Mouse (Mus musculus): ENCODE measurements around the gene Myb. TPM values are rescaled to one million over a fixed set of nuclear protein-coding genes. Genes with fewer than 3 reads are reported as not detected.

Myb gene
- polyA plus RNA-seq, 1 experiment = 0.75 TPM

DNA sequence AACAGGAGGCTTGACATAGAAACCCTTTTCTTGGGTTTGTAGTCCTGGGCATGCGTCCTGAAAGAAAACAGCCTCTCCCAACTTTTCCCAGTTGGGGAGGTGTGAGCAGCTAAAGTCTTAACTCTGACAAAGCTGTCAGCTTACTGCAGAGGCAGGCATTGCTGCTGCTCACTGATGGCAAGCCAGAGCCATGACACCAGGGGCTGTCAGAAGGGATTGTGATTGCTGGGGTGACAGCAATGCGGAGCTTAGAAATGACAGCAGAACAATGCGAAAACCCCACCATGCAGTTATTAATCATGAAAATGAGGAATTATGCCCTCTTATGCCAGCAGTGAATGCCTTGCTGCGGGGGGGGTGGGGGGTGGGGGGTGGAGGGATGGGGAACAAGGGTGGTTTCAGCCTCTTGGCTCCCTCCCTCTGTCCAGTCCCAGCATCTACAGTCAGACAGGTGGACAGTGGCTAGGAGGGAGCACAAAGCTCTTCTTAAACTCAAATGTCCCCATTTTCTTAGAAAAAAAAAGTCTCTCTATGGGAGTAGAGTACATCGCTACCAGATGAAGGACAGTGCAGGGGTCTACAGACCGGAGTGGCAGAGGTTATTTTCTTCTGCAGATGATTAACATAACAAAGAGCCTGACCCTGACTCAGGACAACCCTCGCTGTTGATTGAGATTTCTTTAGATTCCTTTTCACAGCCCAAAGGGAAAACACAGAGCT lies 51.3 kb downstream of the Myb start:
- no peak overlapping the region for H3K27ac ChIP-seq (ENCODE audit: insufficient read depth, low read length)
- no peaks in the 10 kb centered on the region for H3K4me1 ChIP-seq (ENCODE audit: control insufficient read depth, insufficient read depth, low read length)
- TF ChIP-seq POLR2A (IDR thresholded peaks at IDR 0.05; ENCODE audit: borderline replicate concordance, insufficient read depth, low read length) = no peak
- TF ChIP-seq CTCF (IDR thresholded peaks at IDR 0.05; ENCODE audit: borderline replicate concordance, insufficient read depth, low read depth, low read length) = no peak
- WGBS = 12% methylated on average over 7 of the region's 7 CpGs
- no peak overlapping the region for H3K4me3 ChIP-seq (replicated peaks; ENCODE audit: insufficient read depth, low read depth, low read length)
- no peak for DNase-seq
- H3K27me3 ChIP-seq (ENCODE audit: control insufficient read depth, insufficient read depth, low read length) = no peaks in the 10 kb centered on the region

DNA sequence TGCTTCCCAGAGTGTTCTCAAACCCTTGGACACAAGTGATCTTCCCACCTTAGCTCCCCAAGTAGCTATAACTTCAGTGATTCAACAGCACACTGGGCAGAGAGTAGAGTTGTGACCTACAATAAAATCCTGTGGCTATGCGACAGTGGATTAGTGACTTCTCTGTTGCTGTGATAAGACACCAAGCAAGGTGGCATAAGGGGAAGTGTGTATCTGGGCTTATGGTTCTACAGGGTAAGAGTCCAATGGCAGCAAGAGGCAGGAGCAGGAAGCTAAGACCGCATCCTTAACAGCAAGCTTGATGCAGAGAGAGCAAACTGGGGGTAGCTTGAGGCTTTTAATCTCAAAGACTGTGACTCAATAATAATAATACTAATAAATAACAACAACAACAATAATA lies 52.0 kb downstream of the Myb start:
- DNase-seq = no peak
- Histone ChIP-seq H3K4me3 (replicated peaks; ENCODE audit: insufficient read depth, low read depth, low read length) (no peak overlapping the region), H3K4me1 (ENCODE audit: control insufficient read depth, insufficient read depth, low read length) (no peaks in the 10 kb centered on the region), H3K27me3 (ENCODE audit: control insufficient read depth, insufficient read depth, low read length) (no peaks in the 10 kb centered on the region), H3K27ac (ENCODE audit: insufficient read depth, low read length) (no peak overlapping the region)
- 83% methylated on average over 2 of the region's 2 CpGs for WGBS
- no peak for TF ChIP-seq CTCF (IDR thresholded peaks at IDR 0.05; ENCODE audit: borderline replicate concordance, insufficient read depth, low read depth, low read length)
- no peak for TF ChIP-seq POLR2A (IDR thresholded peaks at IDR 0.05; ENCODE audit: borderline replicate concordance, insufficient read depth, low read length)

DNA sequence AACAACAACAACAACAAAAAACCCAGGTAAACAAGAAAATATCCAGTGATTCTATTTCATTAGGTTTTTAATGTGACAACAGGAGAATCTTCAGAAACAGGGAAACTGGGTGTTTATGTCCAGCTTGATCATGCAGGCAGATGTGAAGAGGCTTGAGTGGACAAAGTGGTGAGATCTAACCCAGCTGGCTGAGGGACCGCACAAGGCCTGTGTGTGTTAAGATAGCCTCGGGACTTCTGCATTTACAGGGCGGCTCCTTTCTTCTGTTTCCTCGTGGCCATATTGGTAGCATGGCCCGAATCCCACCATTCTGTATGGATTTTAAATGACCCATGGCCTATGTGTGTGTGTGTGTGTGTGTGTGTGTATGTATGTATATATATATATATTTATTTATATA lies 52.6 kb downstream of the Myb start:
- H3K27me3 ChIP-seq (ENCODE audit: control insufficient read depth, insufficient read depth, low read length) = no peaks in the 10 kb centered on the region
- DNase-seq = no peak
- 91% methylated on average over 5 of the region's 5 CpGs for WGBS
- TF ChIP-seq CTCF (IDR thresholded peaks at IDR 0.05; ENCODE audit: borderline replicate concordance, insufficient read depth, low read depth, low read length) (no peak), POLR2A (IDR thresholded peaks at IDR 0.05; ENCODE audit: borderline replicate concordance, insufficient read depth, low read length) (no peak)
- no peak overlapping the region for H3K4me3 ChIP-seq (replicated peaks; ENCODE audit: insufficient read depth, low read depth, low read length)
- H3K4me1 ChIP-seq (ENCODE audit: control insufficient read depth, insufficient read depth, low read length) = no peaks in the 10 kb centered on the region
- H3K27ac ChIP-seq (ENCODE audit: insufficient read depth, low read length) = no peak overlapping the region

DNA sequence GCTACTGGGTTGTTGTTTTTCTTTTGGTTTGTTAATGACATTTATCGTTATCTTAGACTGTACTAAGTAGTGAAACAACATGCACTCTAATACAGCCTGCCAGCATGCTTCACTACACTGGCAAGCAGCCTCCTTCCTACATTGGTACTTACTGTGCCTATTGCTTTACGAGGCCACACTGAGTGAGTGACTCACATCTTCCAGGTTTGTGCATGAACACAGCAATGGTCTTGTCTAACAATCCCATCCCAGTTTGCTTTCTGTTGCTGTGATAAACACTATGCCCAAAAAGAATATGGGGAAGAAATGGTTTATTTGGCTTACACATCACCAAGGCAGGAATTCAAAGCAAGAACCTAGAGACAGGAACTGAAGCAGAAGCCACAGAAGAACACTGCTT lies 55.6 kb downstream of the Myb start:
- Histone ChIP-seq H3K4me3 (replicated peaks; ENCODE audit: insufficient read depth, low read depth, low read length) (no peak overlapping the region), H3K27me3 (ENCODE audit: control insufficient read depth, insufficient read depth, low read length) (no peaks in the 10 kb centered on the region), H3K4me1 (ENCODE audit: control insufficient read depth, insufficient read depth, low read length) (no peaks in the 10 kb centered on the region), H3K27ac (ENCODE audit: insufficient read depth, low read length) (no peak overlapping the region)
- 58% methylated on average over 2 of the region's 2 CpGs for WGBS
- no peak for TF ChIP-seq CTCF (IDR thresholded peaks at IDR 0.05; ENCODE audit: borderline replicate concordance, insufficient read depth, low read depth, low read length)
- no peak for TF ChIP-seq POLR2A (IDR thresholded peaks at IDR 0.05; ENCODE audit: borderline replicate concordance, insufficient read depth, low read length)
- DNase-seq = no peak

DNA sequence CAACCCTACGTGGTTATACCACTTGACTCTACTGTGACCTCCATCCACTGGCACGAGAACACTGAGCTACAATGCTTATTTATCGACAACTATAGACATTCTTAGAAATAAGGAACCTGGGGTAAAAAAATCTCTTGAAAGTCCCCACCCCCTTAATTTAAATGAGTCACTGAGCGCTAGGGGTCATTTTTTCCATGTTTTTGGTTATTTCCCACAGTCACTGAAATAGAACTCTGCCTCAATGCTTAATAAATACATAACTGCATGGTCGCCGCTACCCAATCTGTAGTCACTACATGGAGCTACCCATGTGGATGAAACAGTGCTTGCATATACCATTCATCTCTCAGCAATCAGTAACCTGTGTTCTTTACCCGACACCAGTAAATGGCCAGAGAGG lies 58.1 kb downstream of the Myb start:
- Histone ChIP-seq H3K27ac (ENCODE audit: insufficient read depth, low read length) (no peak overlapping the region), H3K27me3 (ENCODE audit: control insufficient read depth, insufficient read depth, low read length) (no peaks in the 10 kb centered on the region), H3K4me3 (replicated peaks; ENCODE audit: insufficient read depth, low read depth, low read length) (no peak overlapping the region), H3K4me1 (ENCODE audit: control insufficient read depth, insufficient read depth, low read length) (no peaks in the 10 kb centered on the region)
- no peak for DNase-seq
- WGBS = 88% methylated on average over 7 of the region's 7 CpGs
- TF ChIP-seq POLR2A (IDR thresholded peaks at IDR 0.05; ENCODE audit: borderline replicate concordance, insufficient read depth, low read length) = no peak
- no peak for TF ChIP-seq CTCF (IDR thresholded peaks at IDR 0.05; ENCODE audit: borderline replicate concordance, insufficient read depth, low read depth, low read length)

DNA sequence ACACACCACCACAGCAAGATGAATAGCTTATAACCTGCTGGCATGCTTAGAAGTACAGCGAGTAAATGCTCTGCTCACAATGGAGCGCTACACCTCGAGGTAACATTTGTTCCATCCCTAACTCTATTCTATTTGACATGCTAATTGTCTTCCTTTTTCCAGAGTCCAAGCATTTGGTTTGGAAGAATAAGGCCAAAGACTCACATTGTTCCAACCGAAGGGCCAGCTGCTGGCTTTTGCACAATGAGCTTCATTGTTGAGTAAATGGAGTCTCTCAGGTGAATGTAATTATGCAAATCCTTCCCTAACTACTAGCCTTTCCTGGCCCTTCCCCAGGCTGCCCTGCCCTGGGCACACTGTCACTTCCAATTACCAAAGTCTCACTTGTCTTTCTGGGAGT lies 58.8 kb downstream of the Myb start:
- Histone ChIP-seq H3K27me3 (ENCODE audit: control insufficient read depth, insufficient read depth, low read length) (no peaks in the 10 kb centered on the region), H3K27ac (ENCODE audit: insufficient read depth, low read length) (no peak overlapping the region), H3K4me1 (ENCODE audit: control insufficient read depth, insufficient read depth, low read length) (no peaks in the 10 kb centered on the region), H3K4me3 (replicated peaks; ENCODE audit: insufficient read depth, low read depth, low read length) (no peak overlapping the region)
- no peak for DNase-seq
- 34% methylated on average over 4 of the region's 4 CpGs for WGBS
- TF ChIP-seq POLR2A (IDR thresholded peaks at IDR 0.05; ENCODE audit: borderline replicate concordance, insufficient read depth, low read length) (no peak), CTCF (IDR thresholded peaks at IDR 0.05; ENCODE audit: borderline replicate concordance, insufficient read depth, low read depth, low read length) (no peak)

DNA sequence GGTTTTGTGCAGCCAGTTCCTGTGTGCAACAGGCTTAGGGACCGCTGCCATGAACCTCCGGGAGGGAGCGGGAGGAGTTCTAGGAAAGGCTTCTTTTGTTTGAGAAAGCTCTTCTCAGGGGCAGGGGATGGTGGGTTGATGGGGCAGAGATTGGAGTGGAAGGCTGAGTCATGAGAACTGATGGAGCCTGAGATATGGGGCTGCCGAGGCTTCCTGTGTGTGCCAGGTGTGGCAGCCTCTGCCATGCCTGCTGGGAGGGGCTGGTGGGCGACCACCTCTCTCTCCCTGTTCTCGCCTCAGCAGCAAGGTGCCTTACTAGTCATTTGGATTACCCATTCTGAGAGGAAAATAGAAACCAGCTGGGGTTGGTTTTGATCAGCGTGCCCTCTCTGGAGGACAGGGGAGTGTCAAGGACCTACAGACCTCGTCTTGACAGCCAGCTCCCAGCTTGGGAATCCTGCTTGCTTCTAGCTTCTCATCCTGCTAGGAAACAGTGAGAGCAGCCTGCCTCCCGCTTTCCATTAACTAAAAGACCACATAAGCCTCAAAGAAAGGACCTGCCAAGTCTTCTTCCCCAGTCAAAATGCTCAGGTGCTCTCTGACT lies 60.0 kb downstream of the Myb start:
- Histone ChIP-seq H3K4me3 (replicated peaks; ENCODE audit: insufficient read depth, low read depth, low read length) (no peak overlapping the region), H3K4me1 (ENCODE audit: control insufficient read depth, insufficient read depth, low read length) (no peaks in the 10 kb centered on the region), H3K27me3 (ENCODE audit: control insufficient read depth, insufficient read depth, low read length) (no peaks in the 10 kb centered on the region), H3K27ac (ENCODE audit: insufficient read depth, low read length) (no peak overlapping the region)
- DNase-seq = no peak
- 34% methylated on average over 9 of the region's 9 CpGs for WGBS
- TF ChIP-seq POLR2A (IDR thresholded peaks at IDR 0.05; ENCODE audit: borderline replicate concordance, insufficient read depth, low read length) = no peak
- no peak for TF ChIP-seq CTCF (IDR thresholded peaks at IDR 0.05; ENCODE audit: borderline replicate concordance, insufficient read depth, low read depth, low read length)

DNA sequence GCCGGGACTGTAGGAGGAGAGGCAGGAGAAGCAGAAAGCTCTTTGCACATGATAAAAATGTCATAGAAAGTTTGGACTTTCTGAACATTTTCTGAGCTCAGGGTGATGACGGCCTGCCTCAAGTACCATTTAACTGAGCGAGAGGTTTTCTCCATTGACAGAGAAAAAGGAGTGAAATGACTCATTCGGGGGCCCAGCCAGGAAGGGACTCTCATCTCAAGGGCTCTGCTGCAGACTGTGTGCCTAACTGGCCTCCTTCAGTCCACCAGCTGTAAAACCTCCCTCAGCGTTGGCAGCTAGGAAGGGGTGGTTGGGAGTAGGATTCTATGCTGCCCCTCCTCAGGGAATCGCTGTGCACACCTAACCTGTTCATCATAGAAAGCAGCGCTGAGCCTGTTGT lies 61.3 kb downstream of the Myb start:
- no peaks in the 10 kb centered on the region for H3K4me1 ChIP-seq (ENCODE audit: control insufficient read depth, insufficient read depth, low read length)
- DNase-seq = no peak
- 81% methylated on average over 7 of the region's 7 CpGs for WGBS
- no peak overlapping the region for H3K27ac ChIP-seq (ENCODE audit: insufficient read depth, low read length)
- TF ChIP-seq POLR2A (IDR thresholded peaks at IDR 0.05; ENCODE audit: borderline replicate concordance, insufficient read depth, low read length) = no peak
- no peak for TF ChIP-seq CTCF (IDR thresholded peaks at IDR 0.05; ENCODE audit: borderline replicate concordance, insufficient read depth, low read depth, low read length)
- no peak overlapping the region for H3K4me3 ChIP-seq (replicated peaks; ENCODE audit: insufficient read depth, low read depth, low read length)
- H3K27me3 ChIP-seq (ENCODE audit: control insufficient read depth, insufficient read depth, low read length) = no peaks in the 10 kb centered on the region
